Mouse (Mus musculus): ENCODE measurements around the gene Gm20765. TPM values are rescaled to one million over a fixed set of nuclear protein-coding genes. Genes with fewer than 3 reads are reported as not detected.

The Gm20765 gene
- polyA plus RNA-seq, 1 experiment: not detected

DNA sequence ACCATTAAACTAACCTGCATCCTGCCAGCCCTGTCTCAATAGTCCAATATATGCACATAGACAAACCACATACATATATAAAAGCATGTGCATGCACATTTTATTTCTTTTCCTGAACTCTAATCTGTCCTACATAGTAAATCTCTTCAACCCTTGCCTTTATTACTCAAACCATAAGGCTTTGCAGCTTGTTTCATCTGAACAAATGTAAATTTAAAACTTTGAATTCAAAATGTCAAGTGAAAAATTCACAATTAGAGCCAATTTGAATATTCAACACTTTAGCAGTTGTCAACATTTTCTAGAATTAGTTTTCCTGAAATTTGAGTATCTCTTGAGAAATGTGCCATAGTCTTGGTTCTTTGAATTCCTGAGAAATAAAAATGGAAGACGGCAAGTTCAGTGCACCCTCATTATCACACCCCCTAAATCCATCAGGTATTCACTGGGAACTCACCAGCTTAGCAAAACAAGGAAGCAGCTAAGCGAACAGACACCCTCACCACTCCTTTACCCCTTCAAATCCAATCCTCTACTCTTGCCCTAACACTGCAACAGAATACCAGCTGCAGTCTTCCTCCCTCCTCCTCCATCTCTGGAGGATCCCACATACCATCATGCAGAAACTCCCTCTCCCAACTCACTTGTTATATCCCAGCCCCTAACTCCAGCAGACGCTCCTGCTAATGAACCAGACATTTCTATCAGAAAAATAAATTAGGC is 25.1 kb downstream of the Gm20765 start:
- Histone ChIP-seq H3K36me3 (ENCODE audit: control insufficient read depth, insufficient read depth) (no peaks in the 10 kb centered on the region), H3K79me2 (ENCODE audit: control insufficient read depth, insufficient read depth) (no peaks in the 10 kb centered on the region), H3K4me2 (ENCODE audit: low read depth) (no peak overlapping the region), H3K27me3 (ENCODE audit: control insufficient read depth, insufficient read depth, insufficient read length) (no peaks in the 10 kb centered on the region), H3ac (ENCODE audit: control insufficient read depth, insufficient read length) (no peak overlapping the region), H3K4me3 (no peak overlapping the region)
- TF ChIP-seq POLR2A (IDR thresholded peaks at IDR 0.05; ENCODE audit: insufficient read length, low read depth): no peak

DNA sequence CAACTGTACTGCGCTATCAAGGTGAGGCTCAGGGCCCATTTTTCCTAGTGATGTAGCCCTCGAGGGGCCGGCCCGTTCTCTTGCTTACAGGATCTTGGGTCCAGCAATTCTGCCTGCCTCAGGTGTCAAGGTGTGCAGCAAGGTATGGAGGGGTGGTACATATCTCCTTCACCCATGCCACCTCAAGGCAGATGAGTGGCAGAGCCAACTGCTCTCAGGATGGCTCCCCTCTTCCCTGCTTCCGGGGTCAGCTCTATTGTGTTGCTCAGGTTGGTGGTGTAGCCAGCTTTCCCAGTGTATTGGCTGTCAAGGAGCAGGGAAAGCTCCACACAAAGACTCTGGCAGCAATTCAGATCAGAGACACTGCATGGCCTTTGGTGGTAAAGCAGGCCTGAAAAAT is 29.2 kb downstream of the Gm20765 start:
- H3K79me2 ChIP-seq (ENCODE audit: control insufficient read depth, insufficient read depth): no peaks in the 10 kb centered on the region
- no peak overlapping the region for H3ac ChIP-seq (ENCODE audit: control insufficient read depth, insufficient read length)
- no peaks in the 10 kb centered on the region for H3K36me3 ChIP-seq (ENCODE audit: control insufficient read depth, insufficient read depth)
- no peak for TF ChIP-seq POLR2A (IDR thresholded peaks at IDR 0.05; ENCODE audit: insufficient read length, low read depth)
- TF ChIP-seq SRF (IDR thresholded peaks at IDR 0.05; ENCODE audit: control insufficient read depth, insufficient read length, low read depth): no peak
- H3K4me2 ChIP-seq (ENCODE audit: low read depth): no peak overlapping the region
- H3K27me3 ChIP-seq (ENCODE audit: control insufficient read depth, insufficient read depth, insufficient read length): no peaks in the 10 kb centered on the region
- H3K4me3 ChIP-seq: no peak overlapping the region

DNA sequence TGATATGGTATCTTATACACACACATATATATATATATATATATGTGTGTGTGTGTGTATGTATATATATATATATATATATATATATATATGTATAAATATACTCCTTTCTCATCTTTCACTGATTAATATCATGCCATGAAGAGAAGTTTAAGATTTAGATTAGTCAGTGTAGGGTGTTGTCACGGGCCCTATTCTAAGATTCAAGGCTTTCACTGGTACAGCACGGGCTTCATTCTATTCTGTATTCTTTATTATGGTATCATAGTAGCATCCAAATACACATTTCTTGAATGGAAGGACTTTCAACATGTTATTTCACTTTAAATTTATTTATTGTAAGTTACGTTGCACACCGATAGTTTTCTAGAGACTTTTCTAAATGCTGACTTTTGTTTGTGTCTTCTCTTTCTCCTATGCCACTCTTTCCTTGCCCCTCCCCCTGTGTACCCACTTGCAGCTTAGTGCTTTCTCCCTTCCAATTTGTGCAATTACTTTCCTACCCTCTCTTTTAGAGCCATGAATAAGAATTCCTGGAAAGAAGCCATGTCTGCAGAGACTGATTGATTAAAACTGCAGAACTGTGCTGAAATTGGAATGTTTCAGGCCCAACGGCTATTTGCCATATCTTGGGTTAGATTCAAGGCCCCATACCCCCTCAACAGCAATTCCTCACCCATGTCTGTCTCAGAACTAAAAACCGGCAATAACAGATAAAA is 35.1 kb downstream of the Gm20765 start:
- no peak overlapping the region for H3ac ChIP-seq (ENCODE audit: control insufficient read depth, insufficient read length)
- TF ChIP-seq E2F4 (IDR thresholded peaks at IDR 0.05; ENCODE audit: insufficient read depth) (no peak), TCF3 (IDR thresholded peaks at IDR 0.05; ENCODE audit: insufficient read length, low read depth) (no peak), POLR2AphosphoS2 (IDR thresholded peaks at IDR 0.05; ENCODE audit: insufficient read length, low read depth) (no peak), POLR2A (IDR thresholded peaks at IDR 0.05; ENCODE audit: insufficient read length, low read depth) (no peak), TCF12 (IDR thresholded peaks at IDR 0.05; ENCODE audit: insufficient read depth, poor library complexity, severe bottlenecking) (no peak), MYOD1 (IDR thresholded peaks at IDR 0.05; ENCODE audit: control insufficient read depth in 1 of 3, insufficient read length in 2 of 3, low read depth in 2 of 3) (no peak), CEBPB (IDR thresholded peaks at IDR 0.05; ENCODE audit: insufficient read depth, poor library complexity, severe bottlenecking) (no peak), MAX (IDR thresholded peaks at IDR 0.05; ENCODE audit: low read depth) (no peak), REST (IDR thresholded peaks at IDR 0.05; ENCODE audit: insufficient read depth, insufficient read length) (no peak), USF1 (IDR thresholded peaks at IDR 0.05; ENCODE audit: low read depth) (no peak), MYOG (IDR thresholded peaks at IDR 0.05; ENCODE audit: control insufficient read depth in 1 of 3, insufficient read depth in 1 of 3, insufficient read length in 2 of 3, low read depth in 2 of 3) (no peak)

More for the DNA sequence above, 35.1 kb downstream of the Gm20765 start:
- no peaks in the 10 kb centered on the region for H3K36me3 ChIP-seq (ENCODE audit: control insufficient read depth, insufficient read depth)
- no peaks in the 10 kb centered on the region for H3K79me2 ChIP-seq (ENCODE audit: control insufficient read depth, insufficient read depth)
- H3K4me3 ChIP-seq: no peak overlapping the region
- H3K27me3 ChIP-seq (ENCODE audit: control insufficient read depth, insufficient read depth, insufficient read length): no peaks in the 10 kb centered on the region
- H3K4me2 ChIP-seq (ENCODE audit: low read depth): no peak overlapping the region

Other genes starting within 250 kb of the Gm20765 start
- gene Gm21293, start 42.5 kb upstream of the Gm20765 start, polyA plus RNA-seq (2012; fragmentation: generic; extraction: Trizol): not detected
- gene Gm6763, start 34.0 kb upstream of the Gm20765 start, polyA plus RNA-seq (2012; fragmentation: generic; extraction: Trizol): not detected
- gene Gm8764, start 25.5 kb upstream of the Gm20765 start, polyA plus RNA-seq (2012; fragmentation: generic; extraction: Trizol): not detected
- not detected for gene Gm21304, start 17.0 kb upstream of the Gm20765 start, polyA plus RNA-seq (2012; fragmentation: generic; extraction: Trizol)
- gene Gm21312, start 8.5 kb upstream of the Gm20765 start, polyA plus RNA-seq (2012; fragmentation: generic; extraction: Trizol): not detected
- not detected for gene Gm4340, start 8.5 kb downstream of the Gm20765 start, polyA plus RNA-seq (2012; fragmentation: generic; extraction: Trizol)